Mouse (Mus musculus): Measurements from ENCODE around the gene Mmp11. TPM values are rescaled to one million over a fixed set of nuclear protein-coding genes. Genes with fewer than 3 reads are reported as not detected.

Gene Mmp11
- total and polyA plus RNA-seq, 3 experiments, result 4.7 to 15.6 (median 5.4) TPM

DNA sequence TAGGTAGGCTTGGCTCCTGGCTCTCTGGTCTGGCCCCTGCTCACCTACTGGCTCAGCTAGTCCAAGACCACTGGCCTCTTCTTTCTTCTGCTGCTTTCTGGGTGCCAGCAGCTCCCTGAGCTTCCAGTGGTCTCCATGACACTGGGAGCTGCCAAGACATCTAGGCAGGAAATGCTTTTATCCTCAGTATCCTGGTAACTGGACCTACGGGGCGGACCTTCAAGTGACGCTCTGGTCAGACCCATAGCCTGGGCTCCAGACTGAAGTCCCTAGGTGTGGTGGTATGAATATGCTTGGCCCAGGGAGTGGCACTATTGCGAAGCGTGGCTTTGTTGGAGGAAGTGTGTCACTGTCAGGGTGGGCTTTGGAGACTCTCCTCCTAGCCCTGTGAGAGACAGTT, 4.2 kb upstream of the Mmp11 start, which contains the start of gene Gm867:
TSS of gene Gm867 (minus strand) at position 153 of the 400 bp plus-strand sequence.
- no peak for DNase-seq
- intact Hi-C loops (cut with DNase I), result no loop called here
- Histone ChIP-seq H3K27ac (no peak within 1 kb of the TSS), H3K4me1 (ENCODE audit: control insufficient read depth, insufficient read depth, low read length) (peaks cover 4% of the 10 kb centered on the region), H3K9ac (ENCODE audit: low read depth, low read length) (no peak within 1 kb of the TSS), H3K36me3 (ENCODE audit: control insufficient read depth, insufficient read depth, low read length) (no peaks in the 10 kb centered on the region), H3K4me3 (no peak within 1 kb of the TSS), H3K27me3 (ENCODE audit: control insufficient read depth, insufficient read depth, low read length) (no peaks in the 10 kb centered on the region), H3K79me2 (replicated peaks; ENCODE audit: control insufficient read depth, insufficient read depth, low read length) (no peaks in the 10 kb centered on the region)
- WGBS, result 58% methylated on average over 5 of the region's 5 CpGs
- TF ChIP-seq POLR2A (IDR thresholded peaks at IDR 0.05; ENCODE audit: insufficient read depth, low read depth, low read length), result 0 out of 2 replicates have a peak, but pooled peaks have one; percentile 16
- no peak for TF ChIP-seq EP300 (IDR thresholded peaks at IDR 0.05; ENCODE audit: insufficient read depth, low read depth, low read length)
- no peak for TF ChIP-seq CTCF (IDR thresholded peaks at IDR 0.05)

GRCm38 (mm10) chr10:75939481-75940234, 3.4 kb upstream of the Mmp11 start:
- Histone ChIP-seq H3K9ac (ENCODE audit: low read depth, low read length) (no peak overlapping the region), H3K27ac (no peak overlapping the region), H3K79me2 (replicated peaks; ENCODE audit: control insufficient read depth, insufficient read depth, low read length) (no peaks in the 10 kb centered on the region), H3K36me3 (ENCODE audit: control insufficient read depth, insufficient read depth, low read length) (no peaks in the 10 kb centered on the region), H3K27me3 (ENCODE audit: control insufficient read depth, insufficient read depth, low read length) (no peaks in the 10 kb centered on the region), H3K4me1 (ENCODE audit: control insufficient read depth, insufficient read depth, low read length) (peaks cover 6% of the 10 kb centered on the region), H3K4me3 (no peak overlapping the region)
- TF ChIP-seq CTCF (IDR thresholded peaks at IDR 0.05) (no peak), EP300 (IDR thresholded peaks at IDR 0.05; ENCODE audit: insufficient read depth, low read depth, low read length) (no peak), POLR2A (IDR thresholded peaks at IDR 0.05; ENCODE audit: insufficient read depth, low read depth, low read length) (no peak)
- 71% methylated on average over 9 of the region's 9 CpGs for WGBS
- DNase-seq, result no peak
- intact Hi-C loops (cut with DNase I), result no loop called here

DNA sequence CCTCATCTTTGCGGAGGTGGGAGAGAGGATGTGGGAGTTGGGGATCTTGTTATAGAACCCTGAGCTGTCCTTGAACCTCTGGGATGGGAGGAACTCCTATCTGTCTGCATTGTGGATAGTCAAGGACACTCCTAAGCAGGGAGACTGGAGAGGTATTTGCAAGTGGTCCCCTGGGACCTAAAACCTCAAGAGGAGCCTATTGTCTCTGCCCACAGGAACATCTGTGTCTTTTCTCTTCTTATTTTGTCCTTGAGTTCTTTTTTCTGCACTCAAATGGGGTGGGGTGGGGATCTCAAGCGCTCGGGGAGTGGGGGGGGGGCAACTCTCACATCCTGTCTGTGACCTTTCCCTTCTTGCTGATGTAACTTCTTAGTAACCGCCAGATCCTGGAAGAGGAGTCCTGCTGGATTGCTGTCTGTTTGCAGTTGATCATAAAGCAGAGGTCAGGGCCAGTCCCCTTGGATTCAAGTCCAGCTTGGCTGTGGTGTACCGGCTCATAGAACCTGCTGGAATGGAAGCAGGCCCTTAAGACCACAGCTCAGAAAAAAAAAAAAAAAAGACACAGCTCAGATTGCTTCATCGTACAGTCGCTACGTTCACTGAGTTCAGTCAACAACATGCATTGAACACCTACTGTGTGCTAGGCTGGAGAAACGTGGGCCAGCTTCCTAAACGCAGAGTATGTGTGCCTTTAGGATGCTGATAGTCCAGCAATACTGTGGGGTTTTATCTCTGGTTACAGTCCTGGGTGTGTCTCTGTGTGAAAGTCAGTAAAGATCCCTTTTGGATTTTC, 1.8 kb upstream of the Mmp11 start:
- peak overlapping the region; percentile 40; the same call in 1 of the 2 replicates for H3K27ac ChIP-seq
- H3K27me3 ChIP-seq (ENCODE audit: control insufficient read depth, insufficient read depth, low read length), result no peaks in the 10 kb centered on the region
- no peak overlapping the region for H3K9ac ChIP-seq (ENCODE audit: low read depth, low read length)
- intact Hi-C loops (cut with DNase I), result no loop called here
- H3K4me3 ChIP-seq, result no peak overlapping the region
- 0 out of 2 replicates have a peak, but pooled peaks have one; percentile 0 for TF ChIP-seq POLR2A (IDR thresholded peaks at IDR 0.05; ENCODE audit: insufficient read depth, low read depth, low read length)
- TF ChIP-seq EP300 (IDR thresholded peaks at IDR 0.05; ENCODE audit: insufficient read depth, low read depth, low read length), result no peak
- no peak for TF ChIP-seq CTCF (IDR thresholded peaks at IDR 0.05)
- no peaks in the 10 kb centered on the region for H3K79me2 ChIP-seq (replicated peaks; ENCODE audit: control insufficient read depth, insufficient read depth, low read length)
- peak in 1 of 2 experiments; percentile 44 for DNase-seq
- no peaks in the 10 kb centered on the region for H3K36me3 ChIP-seq (ENCODE audit: control insufficient read depth, insufficient read depth, low read length)
- WGBS, result 31% methylated on average over 10 of the region's 10 CpGs
- peaks cover 5% of the 10 kb centered on the region for H3K4me1 ChIP-seq (ENCODE audit: control insufficient read depth, insufficient read depth, low read length)

GRCm38 (mm10) chr10:75936909-75937667, 792 bp upstream of the Mmp11 start:
- Histone ChIP-seq H3K4me1 (ENCODE audit: control insufficient read depth, insufficient read depth, low read length) (peaks cover 9% of the 10 kb centered on the region), H3K79me2 (replicated peaks; ENCODE audit: control insufficient read depth, insufficient read depth, low read length) (no peaks in the 10 kb centered on the region), H3K27me3 (ENCODE audit: control insufficient read depth, insufficient read depth, low read length) (no peaks in the 10 kb centered on the region), H3K4me3 (peak overlapping the region; percentile 55), H3K9ac (ENCODE audit: low read depth, low read length) (peak overlapping the region; percentile 55), H3K27ac (peak overlapping the region; percentile 84; the same call in 1 of the 2 replicates), H3K36me3 (ENCODE audit: control insufficient read depth, insufficient read depth, low read length) (no peaks in the 10 kb centered on the region)
- TF ChIP-seq POLR2A (IDR thresholded peaks at IDR 0.05; ENCODE audit: insufficient read depth, low read depth, low read length) (peak; percentile 26; the same call in 1 of the 2 replicates), EP300 (IDR thresholded peaks at IDR 0.05; ENCODE audit: insufficient read depth, low read depth, low read length) (no peak), CTCF (IDR thresholded peaks at IDR 0.05) (0 out of 2 replicates have a peak, but pooled peaks have one; percentile 1)
- intact Hi-C loops (cut with DNase I), result no loop called here
- 48% methylated on average over 18 of the region's 18 CpGs for WGBS
- no peak for DNase-seq

DNA sequence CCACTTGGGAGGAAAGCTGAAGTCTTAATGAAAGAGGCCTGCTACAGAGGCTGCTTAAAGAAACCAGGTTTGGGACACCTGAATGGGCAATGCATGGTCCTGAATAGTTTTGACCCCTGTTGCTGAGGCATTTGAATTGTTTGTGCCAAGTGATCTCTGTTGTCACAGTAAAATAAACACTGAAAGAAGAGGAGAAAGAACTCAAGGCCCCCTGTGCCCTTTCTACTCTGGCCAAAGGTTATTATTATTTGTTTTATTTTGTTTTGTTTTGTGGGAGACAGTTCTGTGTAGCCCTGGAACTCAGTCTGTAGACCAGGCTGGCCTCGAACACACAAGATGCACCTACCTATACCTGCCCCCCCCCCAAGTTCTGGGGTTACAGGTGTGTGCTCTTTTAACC, 1.3 kb downstream of the Mmp11 start:
- Histone ChIP-seq H3K9ac (ENCODE audit: low read depth, low read length) (no peak overlapping the region), H3K4me3 (no peak overlapping the region), H3K36me3 (ENCODE audit: control insufficient read depth, insufficient read depth, low read length) (no peaks in the 10 kb centered on the region), H3K27me3 (ENCODE audit: control insufficient read depth, insufficient read depth, low read length) (no peaks in the 10 kb centered on the region), H3K79me2 (replicated peaks; ENCODE audit: control insufficient read depth, insufficient read depth, low read length) (no peaks in the 10 kb centered on the region), H3K4me1 (ENCODE audit: control insufficient read depth, insufficient read depth, low read length) (peaks cover 14% of the 10 kb centered on the region), H3K27ac (no peak overlapping the region)
- DNase-seq, result no peak
- WGBS, result 68% methylated on average over 1 of the region's 1 CpGs
- intact Hi-C loops (cut with DNase I), result no loop called here
- TF ChIP-seq CTCF (IDR thresholded peaks at IDR 0.05) (no peak), EP300 (IDR thresholded peaks at IDR 0.05; ENCODE audit: insufficient read depth, low read depth, low read length) (no peak), POLR2A (IDR thresholded peaks at IDR 0.05; ENCODE audit: insufficient read depth, low read depth, low read length) (no peak)

Data from heart, adult 2 months (tissue).